Mouse (Mus musculus) forebrain, embryonic 14.5 days (tissue): Measurements from ENCODE around the gene Selplg. TPM values are rescaled to one million over a fixed set of nuclear protein-coding genes. Genes with fewer than 3 reads are reported as not detected.
A peak's percentile ranks its signal among the peaks of the same experiment; 100 is the strongest.

Experiments
- ATAC-seq: fragments of 200-750 bp; cut with Nextera tagmentation; 2 replicates; pipeline ENCODE4 v1.8.0; 2017; ENCODE audit warnings: mild to moderate bottlenecking, moderate library complexity
- DNase-seq: peaks from one replicate; pipeline ENCODE4 v3.0.0-alpha.2; 2015; ENCODE audit warnings: low spot score
- H3K27ac ChIP-seq: fragments of 300-500 bp; sonication (generic); 2 replicates; pipeline ENCODE4 v1.5.1; 2014; ENCODE audit warnings: low read depth, mild to moderate bottlenecking, control low read depth, low read length, moderate library complexity
- H3K27me3 ChIP-seq: fragments of 300-500 bp; sonication (generic); replicated peaks from 2 replicates; pipeline ENCODE4 v1.6.1; 2014; ENCODE audit warnings: low read length, control low read depth, mixed read lengths; ENCODE audit not compliant: control insufficient read depth, insufficient read depth
- H3K36me3 ChIP-seq: fragments of 300-500 bp; sonication (generic); 2 replicates; pipeline ENCODE4 v1.6.1; 2014; ENCODE audit warnings: low read length, control low read depth; ENCODE audit not compliant: control insufficient read depth, insufficient read depth
- H3K4me1 ChIP-seq: fragments of 300-500 bp; sonication (generic); 2 replicates; pipeline ENCODE4 v1.6.1; 2014; ENCODE audit warnings: antibody characterized with exemption, low read length, control low read depth; ENCODE audit not compliant: control insufficient read depth, insufficient read depth
- H3K4me2 ChIP-seq: fragments of 300-500 bp; sonication (generic); 2 replicates; pipeline ENCODE4 v1.6.1; 2014; ENCODE audit warnings: mild to moderate bottlenecking, control low read depth, low read length
- H3K4me3 ChIP-seq: fragments of 300-500 bp; sonication (generic); 2 replicates; pipeline ENCODE4 v1.5.1; 2014; ENCODE audit warnings: low read depth, low read length, control low read depth
- H3K9ac ChIP-seq: fragments of 300-500 bp; sonication (generic); 2 replicates; pipeline ENCODE4 v1.6.1; 2014; ENCODE audit warnings: mild to moderate bottlenecking, low read length, control low read depth, moderate library complexity
- H3K9me3 ChIP-seq: fragments of 300-500 bp; sonication (generic); replicated peaks from 2 replicates; pipeline ENCODE4 v1.6.1; 2016; ENCODE audit warnings: low read length, control low read depth, mixed read lengths; ENCODE audit not compliant: control insufficient read depth
- WGBS: fragments of 180-500 bp; shearing (Covaris S2); extraction: QIAGEN DNeasy Blood & Tissue Kit; methylation state at CpG from one replicate; pipeline ENCODE4 v1.1.7; 2014; 5-methylcytosine and 5-hydroxymethylcytosine counted together
- polyA plus RNA-seq: library from polyadenylated mRNA; unstranded; fragments of >200 nt; fragmentation: Nextera tagmentation; extraction: Ambion mirVana; gene quantifications from 2 replicates; pipeline ENCODE4 v1.2.1, GENCODE M21; 2014

The Selplg gene
- polyA plus RNA-seq, 1 experiment from 2014 or later = 1.8 TPM

GRCm38 (mm10) chr5:113857631-113858030 is 25.2 kb upstream of the Selplg start:
- Histone ChIP-seq H3K9me3 (no peaks in the 10 kb centered on the region), H3K4me3 (no peak overlapping the region), H3K4me1 (peaks cover 37% of the 10 kb centered on the region), H3K9ac (peak overlapping the region; percentile 25; the same call in 1 of the 2 replicates), H3K27ac (peak overlapping the region; percentile 81; the same call in 1 of the 2 replicates), H3K4me2 (no peak overlapping the region), H3K27me3 (no peaks in the 10 kb centered on the region), H3K36me3 (peaks cover 8% of the 10 kb centered on the region; the same call in 1 of the 2 replicates)
- ATAC-seq = no peak
- DNase-seq = no peak
- WGBS = 62% methylated on average over 8 of the region's 8 CpGs

- H3K9me3 ChIP-seq = no peaks in the 10 kb centered on the region
- peak overlapping the region; percentile 81 for H3K27ac ChIP-seq
- H3K36me3 ChIP-seq = peaks cover 11% of the 10 kb centered on the region
- 69% methylated on average over 7 of the region's 7 CpGs for WGBS
- H3K27me3 ChIP-seq = no peaks in the 10 kb centered on the region
- H3K4me2 ChIP-seq = no peak overlapping the region
- ATAC-seq = no peak
- H3K4me3 ChIP-seq = no peak overlapping the region
- H3K9ac ChIP-seq = peak overlapping the region; percentile 32
- peaks cover 36% of the 10 kb centered on the region for H3K4me1 ChIP-seq
- no peak for DNase-seq
Measured at GRCm38 (mm10) chr5:113856631-113857030, 24.2 kb upstream of the Selplg start.

- no peak overlapping the region for H3K4me3 ChIP-seq
- no peak overlapping the region for H3K4me2 ChIP-seq
- 10% methylated on average over 3 of the region's 3 CpGs for WGBS
- DNase-seq (peak; percentile 90), ATAC-seq (peak; percentile 83)
- H3K9me3 ChIP-seq = no peaks in the 10 kb centered on the region
- no peaks in the 10 kb centered on the region for H3K27me3 ChIP-seq
- H3K27ac ChIP-seq = peak overlapping the region; percentile 81
- H3K4me1 ChIP-seq = peaks cover 36% of the 10 kb centered on the region
- H3K9ac ChIP-seq = no peak overlapping the region; the same call in 1 of the 2 replicates
- peaks cover 16% of the 10 kb centered on the region for H3K36me3 ChIP-seq
Measured at GRCm38 (mm10) chr5:113855696-113856095, 23.3 kb upstream of the Selplg start.

- H3K36me3 ChIP-seq = peaks cover 22% of the 10 kb centered on the region
- DNase-seq (no peak), ATAC-seq (peak; percentile 27; the same call in 1 of the 2 replicates)
- H3K27ac ChIP-seq = peak overlapping the region; percentile 81
- H3K27me3 ChIP-seq = no peaks in the 10 kb centered on the region
- peaks cover 36% of the 10 kb centered on the region for H3K4me1 ChIP-seq
- peak overlapping the region; percentile 21; the same call in 1 of the 2 replicates for H3K9ac ChIP-seq
- no peaks in the 10 kb centered on the region for H3K9me3 ChIP-seq
- 84% methylated on average over 10 of the region's 10 CpGs for WGBS
- no peak overlapping the region for H3K4me3 ChIP-seq
- no peak overlapping the region for H3K4me2 ChIP-seq
Measured at GRCm38 (mm10) chr5:113855117-113855516, 22.7 kb upstream of the Selplg start.

- ATAC-seq (peak; percentile 30; the same call in 1 of the 2 replicates), DNase-seq (peak; percentile 80)
- Histone ChIP-seq H3K36me3 (peaks cover 28% of the 10 kb centered on the region), H3K9me3 (no peaks in the 10 kb centered on the region), H3K4me2 (no peak overlapping the region), H3K4me3 (no peak overlapping the region), H3K27ac (no peak overlapping the region), H3K27me3 (no peaks in the 10 kb centered on the region), H3K9ac (no peak overlapping the region), H3K4me1 (peaks cover 35% of the 10 kb centered on the region)
- WGBS = 40% methylated on average over 14 of the region's 14 CpGs
Measured at GRCm38 (mm10) chr5:113854494-113854893, 22.1 kb upstream of the Selplg start.

- H3K4me2 ChIP-seq = no peak overlapping the region
- DNase-seq = no peak
- H3K36me3 ChIP-seq = peaks cover 36% of the 10 kb centered on the region
- H3K9me3 ChIP-seq = no peaks in the 10 kb centered on the region
- H3K4me1 ChIP-seq = peaks cover 26% of the 10 kb centered on the region
- 0 out of 2 replicates have a peak overlapping the region, but pooled peaks have one; percentile 17 for H3K9ac ChIP-seq
- peak overlapping the region; percentile 18; the same call in 1 of the 2 replicates for H3K27ac ChIP-seq
- 83% methylated on average over 10 of the region's 10 CpGs for WGBS
- no peaks in the 10 kb centered on the region for H3K27me3 ChIP-seq
- no peak overlapping the region for H3K4me3 ChIP-seq
- no peak for ATAC-seq
Measured at GRCm38 (mm10) chr5:113853541-113853940, 21.1 kb upstream of the Selplg start.

- Histone ChIP-seq H3K4me3 (no peak overlapping the region), H3K9ac (no peak overlapping the region), H3K4me1 (peaks cover 23% of the 10 kb centered on the region), H3K27me3 (no peaks in the 10 kb centered on the region), H3K27ac (no peak overlapping the region), H3K36me3 (peaks cover 47% of the 10 kb centered on the region), H3K4me2 (no peak overlapping the region), H3K9me3 (no peaks in the 10 kb centered on the region)
- WGBS = 93% methylated on average over 7 of the region's 7 CpGs
- DNase-seq (no peak), ATAC-seq (no peak)
Measured at GRCm38 (mm10) chr5:113852463-113852862, 20.0 kb upstream of the Selplg start.

- no peak overlapping the region for H3K4me2 ChIP-seq
- no peaks in the 10 kb centered on the region for H3K27me3 ChIP-seq
- no peaks in the 10 kb centered on the region for H3K9me3 ChIP-seq
- no peak for DNase-seq
- H3K36me3 ChIP-seq = peaks cover 64% of the 10 kb centered on the region
- ATAC-seq = no peak
- H3K27ac ChIP-seq = no peak overlapping the region
- WGBS = 94% methylated on average over 8 of the region's 8 CpGs
- no peak overlapping the region for H3K4me3 ChIP-seq
- H3K4me1 ChIP-seq = peaks cover 7% of the 10 kb centered on the region
- H3K9ac ChIP-seq = no peak overlapping the region
Measured at GRCm38 (mm10) chr5:113850680-113851230, 18.3 kb upstream of the Selplg start.

- Histone ChIP-seq H3K9ac (no peak overlapping the region), H3K27ac (no peak overlapping the region), H3K4me1 (no peaks in the 10 kb centered on the region), H3K9me3 (no peaks in the 10 kb centered on the region), H3K4me3 (no peak overlapping the region), H3K27me3 (no peaks in the 10 kb centered on the region), H3K4me2 (no peak overlapping the region), H3K36me3 (peaks cover 90% of the 10 kb centered on the region)
- DNase-seq (no peak), ATAC-seq (no peak)
- 89% methylated on average over 9 of the region's 9 CpGs for WGBS
Measured at GRCm38 (mm10) chr5:113847636-113848035, 15.2 kb upstream of the Selplg start.
